Mouse (Mus musculus) ES-Bruce4 (cell line): ENCODE measurements around the gene F8a.
"Not testable (repeated sequence)": the region's sequence is repeated elsewhere in the genome, so short reads cannot be mapped to it uniquely, and the experiment has no call there.

Source experiments
- CTCF ChIP-seq: IDR thresholded peaks from one replicate; pipeline ENCODE4 v1.8.1; 2011; ENCODE audit warnings: low read depth, low read length
- EP300 ChIP-seq: IDR thresholded peaks from 2 replicates; pipeline ENCODE4 v1.6.1; 2011; ENCODE audit warnings: low read depth, low read length; ENCODE audit not compliant: insufficient read depth
- POLR2A ChIP-seq: IDR thresholded peaks from one replicate; pipeline ENCODE4 v1.8.1; 2011; ENCODE audit warnings: low read length; ENCODE audit not compliant: insufficient read depth

DNA sequence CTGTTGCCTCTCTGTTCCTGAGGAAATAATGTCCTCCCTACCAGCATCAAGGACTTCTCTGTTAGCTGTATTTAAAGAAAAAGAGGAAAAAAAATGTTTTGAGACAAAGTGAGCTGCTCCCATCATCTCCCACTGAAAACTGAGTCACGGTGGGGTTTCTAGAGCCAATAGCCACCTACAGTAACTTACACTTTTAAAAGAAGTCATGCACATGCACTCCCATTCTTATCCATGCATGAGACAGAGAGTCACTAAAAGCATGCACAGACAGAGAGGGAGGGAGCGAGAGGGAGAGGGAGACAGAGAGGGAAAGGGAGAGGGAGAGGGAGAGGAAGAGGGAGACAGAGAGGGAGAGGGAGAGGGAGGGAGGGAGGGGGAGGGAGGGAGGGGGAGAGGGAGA, 34.3 kb downstream of the F8a start:
- not testable (repeated sequence) for TF ChIP-seq CTCF, POLR2A, EP300
